Mouse (Mus musculus) heart, postnatal 10 days (tissue): ENCODE data around the gene Gtf2f2. TPM values are rescaled to one million over a fixed set of nuclear protein-coding genes. Genes with fewer than 3 reads are reported as not detected.

Source experiments
- DNase-seq, 2 experiments: peaks; one replicate each; pipeline ENCODE4 v3.0.0; 2021
- intact Hi-C: fragments of 180-260 bp; cut with DNase I; formaldehyde crosslinking; loops from one replicate; pipeline ENCODE4 v1.15.1; 2025
- total RNA-seq, 2 experiments: library from RNA; stranded (reverse); gene quantifications; 2 replicates each; pipeline ENCODE4 v1.2.3; 2021

Gene Gtf2f2
- total RNA-seq, 2 experiments from 2014 or later = 17.7 to 21.1 TPM

DNA sequence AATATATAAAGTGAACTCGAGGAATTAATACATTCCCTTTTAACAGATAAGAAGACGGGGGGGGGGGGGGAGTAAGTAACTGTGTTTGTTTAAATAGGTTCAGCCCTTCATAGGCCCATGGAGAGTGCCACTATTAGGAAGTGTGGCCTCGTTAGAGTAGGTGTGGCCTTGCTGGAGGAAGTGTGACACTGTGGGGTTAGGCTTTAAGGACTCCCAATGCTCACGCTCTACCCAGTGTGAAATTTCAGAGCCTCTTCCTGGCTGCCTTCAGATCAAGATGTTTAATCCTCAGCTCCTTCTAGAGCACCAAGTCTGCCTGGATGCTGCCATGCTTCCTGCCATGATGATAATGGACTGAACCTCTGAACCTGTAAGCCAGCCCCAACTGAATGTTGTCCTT, 8.9 kb downstream of the Gtf2f2 start:
- DNase-seq = no peak
- intact Hi-C loops = no loop called here

DNA sequence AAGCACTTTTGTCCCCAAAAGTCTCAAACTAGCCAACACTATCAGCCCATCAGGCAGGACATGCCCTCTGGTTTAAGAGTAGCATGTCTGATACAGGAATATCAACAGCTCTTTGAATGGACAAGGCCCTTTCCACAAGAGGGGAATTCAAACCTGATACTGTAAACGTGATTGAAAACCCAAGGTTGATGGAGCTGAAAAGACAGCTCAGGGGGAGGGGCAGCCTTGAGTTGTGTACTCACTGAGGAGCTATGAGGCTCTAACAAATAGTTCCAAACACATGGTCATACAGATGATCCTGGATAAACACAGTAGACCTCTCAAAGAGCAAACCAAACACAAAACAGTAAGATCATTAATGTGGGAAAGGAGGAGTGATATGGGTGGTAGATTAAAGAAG, 12.6 kb downstream of the Gtf2f2 start:
- DNase-seq = no peak
- intact Hi-C loops = no loop called here

- intact Hi-C loops = no loop called here
- no peak for DNase-seq
Observed at GRCm38 (mm10) chr14:75992371-75992770, 18.3 kb downstream of the Gtf2f2 start.

DNA sequence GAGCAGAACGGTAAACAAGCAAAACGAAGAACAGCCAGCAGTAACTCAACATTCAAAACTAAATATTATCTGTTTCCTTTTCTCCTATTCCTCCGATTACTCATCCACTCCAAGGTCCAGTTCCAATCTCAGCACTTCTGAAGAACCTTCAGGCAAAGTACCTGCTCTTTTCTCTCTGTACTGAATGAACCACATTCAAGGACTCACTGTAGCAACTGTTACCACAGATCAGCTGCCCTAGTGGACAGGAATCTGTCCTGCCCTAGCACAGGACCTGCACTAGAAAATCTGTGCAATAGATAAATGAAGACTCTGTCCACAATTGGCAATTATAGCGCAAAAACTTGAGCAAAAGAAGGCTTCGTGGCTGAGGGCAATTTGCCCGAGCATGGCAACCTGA, 19.7 kb downstream of the Gtf2f2 start:
- DNase-seq = no peak
- intact Hi-C loops = no loop called here

DNA sequence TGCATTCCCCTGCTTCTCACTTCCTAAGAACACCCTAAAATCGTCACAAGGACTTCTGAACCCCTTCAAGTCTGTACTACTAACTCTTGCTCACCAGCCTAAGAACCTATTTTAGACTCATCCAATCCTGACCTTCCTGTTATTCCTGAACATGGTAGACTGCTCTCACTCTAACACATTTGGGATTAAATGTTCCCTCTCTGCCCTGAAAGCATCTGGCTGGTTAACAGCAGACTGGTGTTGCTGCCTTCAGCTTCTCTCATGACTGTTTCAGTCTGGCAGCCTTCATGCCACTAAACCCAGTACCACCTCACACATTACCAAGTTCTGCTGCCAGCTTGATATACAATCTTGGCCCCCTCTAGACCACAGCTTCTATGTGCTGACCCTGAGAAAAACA, 21.5 kb downstream of the Gtf2f2 start:
- no peak for DNase-seq
- intact Hi-C loops = no loop called here

DNA sequence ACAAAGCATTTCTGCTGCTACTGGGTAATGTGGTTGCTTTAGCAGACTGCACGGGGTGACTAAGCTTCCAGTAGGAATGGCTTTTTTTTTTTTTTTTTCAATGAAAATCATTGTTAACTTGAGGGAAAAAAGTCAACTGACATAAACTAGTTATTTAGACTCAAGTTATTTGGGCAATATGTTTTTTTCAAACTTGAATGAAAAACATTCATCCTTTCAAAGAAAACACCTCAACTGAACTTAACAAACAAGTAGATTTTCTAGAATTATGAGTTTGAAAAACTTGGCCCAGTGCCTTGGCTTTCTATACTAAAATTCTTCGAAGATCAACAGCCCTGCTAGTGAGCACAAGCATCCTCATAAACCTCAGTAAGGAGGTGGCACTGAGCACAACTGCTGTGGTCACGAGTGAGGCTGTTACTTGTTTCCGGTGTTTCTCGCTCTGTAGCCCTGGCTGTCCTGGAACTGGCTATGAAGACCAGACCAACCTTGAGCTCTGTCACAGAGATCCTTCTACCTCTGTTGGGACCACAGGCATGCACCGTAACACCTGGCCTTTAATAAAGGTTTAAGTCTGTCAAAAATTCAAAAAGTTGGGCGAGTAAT, 23.7 kb downstream of the Gtf2f2 start:
- DNase-seq = no peak
- intact Hi-C loops = no loop called here

DNA sequence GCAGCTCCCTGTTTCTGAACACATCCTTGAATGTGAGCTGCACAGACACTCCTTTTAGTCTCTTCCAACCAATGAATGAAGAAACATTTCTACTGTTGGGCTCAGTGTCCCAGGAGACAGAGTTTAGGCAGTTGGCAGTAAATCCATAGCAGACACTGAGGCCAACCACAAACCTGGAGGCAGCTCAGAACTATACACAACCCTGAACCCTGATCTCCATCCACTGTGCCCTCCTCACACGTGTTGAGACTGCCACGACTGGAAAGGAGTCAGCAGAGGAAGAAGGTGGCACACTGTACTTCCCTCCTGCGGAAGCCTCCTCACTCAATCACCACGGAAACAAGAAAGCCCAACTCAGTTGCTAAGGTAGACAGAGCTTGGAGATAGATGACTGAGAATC, 25.6 kb downstream of the Gtf2f2 start:
- peak; percentile 12 to 23 for DNase-seq

GRCm38 (mm10) chr14:75983891-75984290, 26.8 kb downstream of the Gtf2f2 start:
- DNase-seq = no peak
- intact Hi-C loops = no loop called here

More for the DNA sequence above, 25.6 kb downstream of the Gtf2f2 start:
- intact Hi-C loops = no loop called here

- DNase-seq = no peak
- intact Hi-C loops = no loop called here
Observed at GRCm38 (mm10) chr14:75981231-75981630, 29.4 kb downstream of the Gtf2f2 start.

GRCm38 (mm10) chr14:75976107-75976506, 34.6 kb downstream of the Gtf2f2 start:
- intact Hi-C loops = no loop called here

GRCm38 (mm10) chr14:75967291-75967690, 43.4 kb downstream of the Gtf2f2 start:
- no peak for DNase-seq
- intact Hi-C loops = no loop called here

More at GRCm38 (mm10) chr14:75976107-75976506, 34.6 kb downstream of the Gtf2f2 start:
- no peak for DNase-seq

GRCm38 (mm10) chr14:75964433-75964832, 46.2 kb downstream of the Gtf2f2 start:
- intact Hi-C loops = no loop called here
- no peak for DNase-seq

GRCm38 (mm10) chr14:75964000-75964399, 46.7 kb downstream of the Gtf2f2 start:
- no peak for DNase-seq
- intact Hi-C loops = no loop called here

DNA sequence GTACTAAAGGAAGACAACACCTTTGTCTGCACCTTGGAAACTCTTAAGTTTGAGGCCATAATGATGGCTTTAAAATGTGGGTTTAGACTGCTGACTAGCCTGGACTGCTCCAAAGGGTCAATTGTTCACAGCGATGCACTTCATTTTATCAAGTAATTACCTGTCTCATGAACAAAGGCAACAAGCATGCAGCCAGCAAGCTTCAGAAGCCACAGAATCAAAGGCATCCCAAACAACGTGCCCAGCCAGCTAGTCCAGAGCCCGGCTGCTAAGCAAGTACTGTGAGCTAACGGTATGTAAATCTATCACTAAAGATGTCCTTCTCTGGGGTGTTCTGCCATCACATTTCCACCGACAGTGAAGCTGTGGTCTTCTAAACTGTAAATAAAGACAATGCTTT, 47.5 kb downstream of the Gtf2f2 start:
- intact Hi-C loops = no loop called here
- no peak for DNase-seq

DNA sequence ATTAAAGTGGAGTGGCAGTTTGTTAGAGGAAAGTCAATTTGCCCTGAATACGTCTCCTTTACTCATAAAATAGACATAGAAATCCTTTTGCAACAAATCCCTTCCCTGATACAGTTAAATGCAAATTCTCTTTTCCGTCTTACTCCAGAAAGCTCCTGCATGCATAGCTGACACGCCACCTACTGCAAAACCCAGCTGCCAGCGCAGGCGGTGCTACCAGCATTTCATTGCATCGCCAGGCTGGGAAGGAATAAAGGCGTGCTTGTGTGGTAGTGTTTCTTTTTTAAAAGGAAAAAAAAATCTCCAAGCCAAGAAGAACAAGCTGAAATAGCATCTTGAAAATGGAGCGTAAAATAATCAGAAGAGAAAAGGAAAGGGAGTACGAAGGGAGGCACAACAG, 48.4 kb downstream of the Gtf2f2 start:
- intact Hi-C loops = no loop called here

DNA sequence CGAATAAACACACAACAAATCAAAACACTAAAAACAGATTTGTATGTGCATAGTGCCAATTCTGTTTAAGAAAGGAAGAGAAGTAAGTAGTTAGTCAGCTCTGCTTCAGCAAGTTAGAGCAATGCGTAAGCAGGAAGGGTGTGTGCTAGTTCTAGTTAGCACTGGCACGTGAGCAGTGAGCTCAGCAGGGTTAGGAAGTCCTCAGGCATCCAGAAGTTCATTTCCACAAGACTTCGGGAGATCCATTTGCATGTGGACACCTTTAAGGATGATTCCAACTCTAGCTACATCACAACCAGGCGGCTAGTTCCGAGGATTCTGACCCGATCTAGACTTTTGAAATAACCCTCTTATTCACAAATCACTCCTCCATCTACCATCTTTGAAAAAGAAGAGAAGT, 55.9 kb downstream of the Gtf2f2 start, which contains the start of gene Kctd4:
TSS of gene Kctd4 (plus strand) at position 244 of the 400 bp plus-strand sequence.
- no peak for DNase-seq
- intact Hi-C loops = no loop called here

More for the DNA sequence above, 48.4 kb downstream of the Gtf2f2 start:
- DNase-seq = no peak

- DNase-seq = no peak
- intact Hi-C loops = no loop called here
Observed at GRCm38 (mm10) chr14:75953011-75953410, 57.7 kb downstream of the Gtf2f2 start.

DNA sequence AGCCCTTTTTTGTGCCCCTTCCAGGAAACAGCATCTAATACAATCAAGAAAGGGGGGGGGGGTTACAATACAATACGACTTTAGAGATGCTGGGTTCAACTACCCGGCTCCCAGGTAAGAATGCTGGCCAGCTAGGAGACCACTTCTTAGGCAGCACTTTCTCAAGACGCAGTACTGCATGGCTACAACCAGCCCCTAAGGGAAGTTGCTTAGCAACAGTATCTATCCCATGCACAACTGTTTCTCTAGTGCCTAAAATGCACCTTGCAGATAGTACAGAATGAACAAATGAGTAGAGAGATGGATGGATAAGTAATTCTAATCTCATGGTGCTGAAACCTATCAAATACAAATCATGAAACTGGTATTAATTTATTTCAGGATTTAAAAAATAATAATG, 63.0 kb downstream of the Gtf2f2 start:
- intact Hi-C loops = no loop called here

GRCm38 (mm10) chr14:75942365-75942764, 68.3 kb downstream of the Gtf2f2 start:
- intact Hi-C loops = no loop called here
- DNase-seq = no peak

More for the DNA sequence above, 63.0 kb downstream of the Gtf2f2 start:
- DNase-seq = no peak

DNA sequence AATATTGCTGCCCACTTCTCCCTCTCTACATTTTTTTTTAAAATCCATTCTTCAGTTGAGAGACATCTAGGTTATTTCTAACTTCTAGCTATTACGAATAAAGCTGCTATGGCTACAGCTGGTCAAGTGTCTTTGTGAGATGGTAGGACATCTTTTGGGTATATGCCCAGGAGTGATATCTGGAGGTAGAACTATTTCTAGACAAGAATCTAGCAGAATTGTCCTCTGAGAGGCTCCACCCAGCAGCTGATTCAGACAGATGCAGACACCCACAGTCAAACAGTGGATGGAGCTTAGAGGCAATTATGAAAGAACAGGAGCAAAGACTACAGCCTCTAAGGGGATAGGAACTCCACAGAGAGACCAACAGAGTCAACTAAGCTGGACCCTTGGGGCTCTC, 69.2 kb downstream of the Gtf2f2 start:
- no peak for DNase-seq
- intact Hi-C loops = no loop called here

DNA sequence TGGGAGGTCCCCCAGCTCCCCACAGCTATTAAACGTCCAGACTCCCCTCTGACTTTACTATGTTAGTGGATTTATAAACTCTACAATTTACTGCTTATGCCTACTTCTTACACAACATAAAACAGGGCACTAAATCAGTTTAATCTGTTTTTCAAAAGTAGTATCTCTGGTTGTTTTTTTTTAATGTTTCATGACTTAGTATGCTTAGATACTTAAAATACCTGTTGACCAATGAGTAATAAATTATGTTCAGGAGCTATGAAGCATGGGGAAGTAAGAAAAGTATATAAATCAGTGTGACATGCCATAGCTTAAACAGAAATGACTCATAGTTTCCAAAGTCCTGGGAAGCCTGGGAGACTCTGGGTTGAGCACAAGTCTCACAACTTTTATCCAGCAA, 73.0 kb downstream of the Gtf2f2 start:
- DNase-seq = no peak
- intact Hi-C loops = no loop called here

- intact Hi-C loops = no loop called here
- DNase-seq = peak in 1 of 2 experiments; percentile 4
Observed at GRCm38 (mm10) chr14:75934359-75934758, 76.3 kb downstream of the Gtf2f2 start.

DNA sequence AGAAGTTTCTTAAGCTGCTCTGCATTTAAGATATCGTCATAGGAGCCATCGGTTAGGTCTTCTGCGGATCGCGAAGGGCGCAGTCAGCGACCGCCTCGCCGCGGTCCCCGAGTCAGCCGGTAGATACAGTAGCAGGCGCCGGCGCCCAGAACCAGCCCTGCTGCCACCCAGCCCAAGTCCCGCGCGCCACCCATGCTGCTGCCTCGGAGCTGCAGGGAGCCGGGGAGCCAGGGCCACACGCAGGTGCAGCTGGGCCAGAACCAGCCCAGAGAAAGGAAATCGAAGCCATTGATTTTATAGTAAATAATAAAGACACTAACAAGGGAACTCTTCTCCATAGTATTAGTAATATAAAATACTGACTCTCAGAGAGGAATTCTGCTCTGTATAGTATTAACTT, 79.4 kb downstream of the Gtf2f2 start:
- no peak for DNase-seq

More for the DNA sequence above, 79.4 kb downstream of the Gtf2f2 start:
- intact Hi-C loops = no loop called here
